Mouse (Mus musculus): ENCODE measurements around the gene Ap1s3. TPM values are rescaled to one million over a fixed set of nuclear protein-coding genes. Genes with fewer than 3 reads are reported as not detected.

The Ap1s3 gene
- total RNA-seq (2015) (33.2 and 35.8 TPM in 2 replicates), total RNA-seq (2017) (5.9 and 12.3 TPM in 2 replicates)

- ATAC-seq (ENCODE audit: poor library complexity, severe bottlenecking): peak; percentile 89
Observed at GRCm38 (mm10) chr1:79671543-79672337, at the start of gene Ap1s3. TSS of gene Ap1s3 (minus strand) at chr1:79671972.

DNA sequence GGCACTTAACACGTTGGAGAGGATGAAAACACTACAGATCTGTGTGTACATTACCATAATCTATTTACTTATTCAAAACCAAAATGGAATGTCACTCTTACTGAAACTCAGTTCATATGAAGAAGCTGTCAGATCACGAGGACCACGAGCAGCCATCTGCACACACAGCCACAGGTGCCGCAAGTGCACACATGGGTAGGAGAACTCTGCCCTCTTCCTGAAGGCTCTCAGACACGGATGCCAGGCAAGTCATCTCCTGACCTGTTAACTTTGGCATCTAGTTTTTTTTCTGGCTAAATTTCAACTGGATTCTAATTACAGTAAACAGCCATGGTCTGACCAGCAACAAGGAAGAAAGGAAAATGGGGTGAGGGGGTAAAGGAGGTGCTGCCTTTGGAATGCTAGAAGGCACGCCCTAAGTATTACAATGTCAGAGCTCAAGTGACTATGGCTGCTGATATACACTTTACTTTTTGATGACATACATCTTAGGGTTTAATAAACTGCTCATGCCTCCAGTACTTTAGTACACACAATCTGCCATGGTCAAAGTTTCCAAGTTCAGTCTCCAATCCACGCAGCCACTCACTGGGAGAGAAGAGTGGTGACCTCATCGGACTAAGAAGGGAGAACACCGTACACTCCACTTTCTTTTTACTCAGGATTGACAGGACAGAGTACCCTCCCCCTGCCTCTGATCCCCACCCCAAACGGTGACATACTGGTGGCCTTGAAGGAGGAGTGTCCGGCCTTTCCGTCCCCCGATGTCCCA lies 42.6 kb upstream of the Ap1s3 start:
- no peak for ATAC-seq (ENCODE audit: poor library complexity, severe bottlenecking)

GRCm38 (mm10) chr1:79713081-79713480 lies 41.3 kb upstream of the Ap1s3 start:
- no peak for ATAC-seq (ENCODE audit: poor library complexity, severe bottlenecking)

DNA sequence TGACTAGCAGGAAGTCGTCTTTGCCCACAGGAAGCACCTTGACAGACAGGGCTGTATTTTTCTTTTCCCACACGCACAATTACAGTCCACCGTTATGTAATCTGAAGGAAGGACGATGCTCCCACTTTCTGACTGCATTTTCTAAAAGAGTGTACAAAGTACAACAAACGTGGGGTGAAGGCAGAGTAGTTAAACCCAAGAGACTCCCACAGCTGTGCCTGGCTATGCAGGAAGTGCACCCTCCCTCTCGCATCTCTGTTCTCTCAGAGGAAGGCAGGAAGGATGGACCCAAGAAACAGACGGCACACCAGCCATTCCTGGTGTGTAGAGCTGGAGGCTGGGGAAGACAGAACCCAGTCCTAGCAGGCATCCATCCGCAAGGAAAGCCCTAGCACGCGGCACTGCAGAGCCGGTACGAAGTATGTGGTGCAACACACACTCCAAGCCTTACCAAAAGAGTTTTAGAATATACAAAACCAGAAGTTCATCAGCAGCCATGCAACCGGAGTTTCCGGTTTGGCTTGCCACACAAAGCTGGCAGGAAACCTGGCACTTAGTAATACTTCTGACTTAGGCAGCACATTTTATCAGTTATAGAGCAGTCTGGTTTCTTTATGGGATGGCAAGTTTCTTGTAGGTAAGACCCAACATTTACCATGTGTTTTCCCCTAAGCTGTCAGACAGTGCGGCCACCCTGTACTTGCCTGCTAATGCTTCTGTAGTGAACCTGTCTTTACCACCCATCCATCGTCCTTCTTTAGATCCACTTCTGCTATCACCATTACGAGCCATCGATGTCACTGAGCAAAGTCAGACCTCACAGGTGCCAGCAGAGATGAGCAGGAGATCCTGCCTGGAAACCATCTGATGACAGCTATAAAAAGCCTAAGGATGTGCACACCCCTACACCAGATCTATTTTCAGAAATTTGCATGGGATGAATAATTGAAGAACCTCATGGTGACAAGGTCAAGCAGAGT lies 39.7 kb upstream of the Ap1s3 start:
- peak; percentile 90 for ATAC-seq (ENCODE audit: poor library complexity, severe bottlenecking)

GRCm38 (mm10) chr1:79710678-79711077 lies 38.9 kb upstream of the Ap1s3 start:
- ATAC-seq (ENCODE audit: poor library complexity, severe bottlenecking): peak; percentile 7

DNA sequence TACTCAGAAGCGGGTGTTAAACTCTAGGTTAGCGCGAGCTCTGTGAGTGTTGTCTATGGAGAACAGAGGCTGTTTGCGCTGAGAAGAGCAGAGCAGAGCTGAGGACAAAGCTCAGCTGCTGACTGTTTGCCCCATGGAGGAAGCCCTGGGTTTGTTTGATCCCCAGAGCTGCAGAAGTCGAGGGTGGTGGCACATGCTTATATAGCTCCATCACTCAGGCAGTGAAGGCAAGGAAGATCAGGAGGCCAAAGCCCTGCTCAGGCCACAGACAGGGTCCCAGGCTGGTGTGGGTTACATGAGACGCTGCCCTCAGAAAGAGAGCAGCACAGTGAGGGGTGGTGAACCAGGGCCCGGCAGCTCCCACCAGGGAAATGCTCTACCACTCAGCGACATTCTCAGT lies 38.4 kb upstream of the Ap1s3 start:
- no peak for ATAC-seq (ENCODE audit: poor library complexity, severe bottlenecking)

- ATAC-seq (ENCODE audit: poor library complexity, severe bottlenecking): no peak
Observed at GRCm38 (mm10) chr1:79707383-79707782, 35.6 kb upstream of the Ap1s3 start.

DNA sequence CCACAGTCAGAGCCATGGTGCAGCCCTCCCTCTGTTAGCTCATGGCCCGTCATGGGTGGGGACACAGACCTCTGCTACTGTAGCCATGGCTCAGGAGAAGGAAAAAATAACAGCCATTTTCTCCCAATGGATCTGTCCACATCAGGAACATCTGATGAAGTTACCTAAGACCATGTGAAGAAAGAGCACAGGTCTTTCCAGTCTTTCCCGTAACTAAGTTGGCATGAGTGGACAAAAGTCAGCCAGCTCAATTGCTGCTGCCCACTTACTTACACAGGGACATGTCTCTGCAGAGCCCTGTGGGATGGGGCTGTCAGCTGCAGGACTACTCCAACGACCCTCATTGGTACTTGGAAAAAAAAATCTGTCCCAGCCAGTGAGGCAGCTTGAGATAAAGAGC lies 34.9 kb upstream of the Ap1s3 start:
- no peak for ATAC-seq (ENCODE audit: poor library complexity, severe bottlenecking)

GRCm38 (mm10) chr1:79704672-79705071 lies 32.9 kb upstream of the Ap1s3 start:
- no peak for ATAC-seq (ENCODE audit: poor library complexity, severe bottlenecking)

GRCm38 (mm10) chr1:79703520-79703919 lies 31.7 kb upstream of the Ap1s3 start:
- ATAC-seq (ENCODE audit: poor library complexity, severe bottlenecking): no peak

DNA sequence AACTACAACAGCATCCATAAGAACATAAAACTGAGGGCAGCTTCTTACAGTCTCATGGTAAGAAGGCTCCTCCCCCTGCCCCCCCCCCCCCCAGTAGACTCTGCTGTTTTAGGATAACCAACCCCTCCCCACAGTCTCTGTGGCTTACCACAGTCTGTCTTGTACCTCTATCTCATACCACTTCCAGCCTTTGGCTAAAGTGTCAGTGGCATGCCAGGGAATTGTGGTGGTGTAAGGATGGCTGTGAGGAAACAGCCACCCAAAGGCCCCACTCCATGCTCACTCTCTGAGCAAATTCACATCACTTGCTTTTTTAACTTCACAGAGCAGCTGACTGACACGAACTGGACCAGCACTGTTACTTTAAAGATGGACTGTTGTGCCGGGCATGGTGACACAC lies 26.7 kb upstream of the Ap1s3 start:
- ATAC-seq (ENCODE audit: poor library complexity, severe bottlenecking): peak; percentile 22; the same call in 1 of the 2 replicates

DNA sequence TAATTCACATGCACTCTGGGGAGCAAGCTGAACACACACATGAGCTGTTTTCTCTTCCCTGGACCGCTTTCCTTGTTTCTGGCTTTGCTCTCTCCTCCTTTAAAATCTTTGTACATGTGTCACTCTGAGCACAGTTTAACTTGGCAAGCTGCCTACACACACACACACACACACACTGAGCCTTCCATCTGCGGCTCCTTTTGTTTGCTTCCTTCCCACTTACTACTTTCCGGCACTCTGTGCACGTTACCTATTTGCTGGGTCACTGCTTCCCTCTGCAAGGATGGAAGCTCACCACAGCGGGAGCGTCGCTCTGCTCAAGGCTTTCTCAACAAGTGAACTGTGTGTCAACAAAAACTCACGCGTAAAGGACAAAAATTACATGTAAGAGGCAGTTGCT lies 25.6 kb upstream of the Ap1s3 start:
- peak; percentile 92 for ATAC-seq (ENCODE audit: poor library complexity, severe bottlenecking)

DNA sequence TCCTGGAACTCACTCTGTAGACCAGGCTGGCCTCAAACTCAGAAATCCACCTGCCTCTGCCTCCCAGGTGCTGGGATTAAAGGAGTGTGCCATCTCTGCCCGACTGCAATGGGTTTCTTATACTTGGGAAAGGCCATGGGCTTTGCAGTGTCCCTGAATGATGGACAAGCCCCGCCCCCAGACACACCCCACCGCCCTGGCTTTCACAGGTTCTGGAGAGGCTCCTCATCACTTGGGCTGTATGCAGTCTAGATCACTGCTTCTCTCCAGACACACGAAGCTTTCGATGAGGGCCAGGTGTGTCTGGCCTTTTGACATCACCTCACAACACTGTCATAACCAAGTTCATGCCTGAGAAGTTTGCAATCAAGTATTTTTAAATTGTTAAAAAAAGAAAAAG lies 25.2 kb upstream of the Ap1s3 start:
- ATAC-seq (ENCODE audit: poor library complexity, severe bottlenecking): no peak

- ATAC-seq (ENCODE audit: poor library complexity, severe bottlenecking): no peak
Observed at GRCm38 (mm10) chr1:79692482-79692881, 20.7 kb upstream of the Ap1s3 start.

GRCm38 (mm10) chr1:79687254-79687653 lies 15.5 kb upstream of the Ap1s3 start:
- ATAC-seq (ENCODE audit: poor library complexity, severe bottlenecking): no peak

- ATAC-seq (ENCODE audit: poor library complexity, severe bottlenecking): peak; percentile 84
Observed at GRCm38 (mm10) chr1:79684027-79684426, 12.3 kb upstream of the Ap1s3 start.

- ATAC-seq (ENCODE audit: poor library complexity, severe bottlenecking): peak; percentile 56
Observed at GRCm38 (mm10) chr1:79682936-79683335, 11.2 kb upstream of the Ap1s3 start.

DNA sequence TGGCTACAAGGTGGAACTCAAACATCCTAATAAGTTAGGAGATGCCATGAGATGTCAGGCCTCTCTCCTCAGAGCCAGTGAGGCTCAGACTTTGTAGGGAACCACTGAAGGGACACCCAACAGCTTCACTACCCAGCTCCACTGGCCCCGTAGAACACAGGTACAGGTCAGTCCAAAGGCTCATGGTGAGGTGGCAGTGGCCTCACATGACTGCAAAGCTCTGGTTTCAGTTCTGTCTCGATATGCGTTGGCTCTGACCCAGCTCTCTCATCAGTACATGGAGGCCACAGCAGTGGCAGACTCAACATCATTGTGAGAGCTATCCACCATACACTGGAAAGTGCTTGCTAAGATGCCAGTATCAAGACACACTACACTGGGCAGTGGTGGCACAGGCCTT lies 9.0 kb upstream of the Ap1s3 start:
- ATAC-seq (ENCODE audit: poor library complexity, severe bottlenecking): no peak

DNA sequence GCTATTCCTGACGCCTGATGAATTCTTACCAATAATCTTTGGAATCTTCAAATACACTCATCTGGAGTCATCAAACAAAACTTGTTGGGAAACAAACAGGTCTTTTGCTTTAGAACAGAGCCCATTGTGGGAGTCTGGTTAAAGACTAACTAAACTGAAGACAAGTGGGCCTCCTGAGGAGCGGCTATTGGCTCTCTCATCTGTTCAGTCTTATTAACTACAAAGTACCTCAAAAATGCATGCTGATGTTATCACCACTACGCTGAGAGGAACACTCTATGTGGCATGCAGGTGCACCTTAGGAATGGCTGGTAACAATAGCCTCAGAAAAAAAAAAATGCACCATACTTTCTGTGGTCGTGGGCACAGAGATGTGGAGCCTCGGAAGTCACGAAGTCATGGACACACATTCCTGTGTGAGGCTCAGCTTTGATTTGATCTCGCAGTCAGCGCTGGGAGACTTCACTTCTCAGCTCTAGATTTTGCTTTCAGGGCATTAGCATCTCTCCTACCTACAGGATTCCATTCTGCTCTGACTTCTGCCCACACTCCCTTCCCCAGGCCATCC lies 6.4 kb upstream of the Ap1s3 start:
- ATAC-seq (ENCODE audit: poor library complexity, severe bottlenecking): no peak

DNA sequence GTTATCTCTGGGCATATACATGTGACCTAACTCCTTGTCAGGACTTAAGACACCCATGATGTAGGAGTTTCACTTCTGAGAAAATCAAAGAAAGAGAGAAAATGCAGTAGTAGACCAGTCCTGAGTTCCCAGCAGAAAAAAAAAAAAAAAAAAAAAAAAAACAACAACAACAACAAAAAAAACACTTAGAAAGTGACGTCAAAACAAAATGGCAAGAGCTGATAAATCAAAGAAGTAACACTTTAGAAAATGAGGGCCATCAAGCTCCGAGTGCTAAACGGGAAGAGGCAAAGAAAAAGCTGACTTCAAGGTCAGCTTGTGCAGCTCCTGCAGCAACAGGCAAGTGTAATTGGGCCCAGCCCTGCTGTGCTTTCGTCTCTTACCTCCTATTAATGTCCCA lies 3.9 kb upstream of the Ap1s3 start:
- no peak for ATAC-seq (ENCODE audit: poor library complexity, severe bottlenecking)

DNA sequence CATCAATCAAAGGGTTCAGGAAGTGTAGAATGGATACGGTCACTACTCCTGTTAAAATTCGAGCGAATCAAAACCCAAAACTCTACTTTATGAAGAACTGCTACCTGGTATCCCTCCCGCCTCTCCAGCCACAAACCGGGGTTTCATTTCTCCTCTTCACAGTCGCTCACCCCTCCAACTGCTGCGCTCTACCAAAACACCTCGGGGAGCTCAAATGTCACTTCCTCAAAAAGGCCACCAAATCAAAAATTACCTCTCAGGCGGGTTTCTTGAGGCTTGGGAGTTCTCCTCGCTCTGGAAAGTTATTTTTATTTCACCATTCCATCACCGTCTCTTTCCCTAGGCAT lies 603 bp downstream of the Ap1s3 start:
- ATAC-seq (ENCODE audit: poor library complexity, severe bottlenecking): peak; percentile 61
